Mouse (Mus musculus) erythroid progenitor cell, adult 5-6 weeks (primary cell): ENCODE results near the gene Orc1. TPM values are rescaled to one million over a fixed set of nuclear protein-coding genes. Genes with fewer than 3 reads are reported as not detected.

ENCODE experiments used
- ATAC-seq: replicated peaks from 2 replicates; pipeline ENCODE4 v1.8.0; 2016; ENCODE audit warnings: moderate number of reproducible peaks, mild to moderate bottlenecking, moderate TSS enrichment, inconsistent platforms; ENCODE audit not compliant: poor library complexity, low FRiP score, severe bottlenecking
- total RNA-seq, 2 experiments: library from RNA; stranded (forward) in 1 of 2; stranded (reverse) in 1 of 2; fragments of 150-400 nt in 1 of 2; fragments of 186-747, 209-891 nt in 1 of 2; gene quantifications; 2 replicates each; pipeline versions ENCODE4 v1.2.3 to v1.2.4; 2015 to 2017; ENCODE audit warnings: low replicate concordance in 2 of 2

Gene Orc1
- total RNA-seq, 2 experiments from 2014 or later = 39.6 to 79.2 TPM

DNA sequence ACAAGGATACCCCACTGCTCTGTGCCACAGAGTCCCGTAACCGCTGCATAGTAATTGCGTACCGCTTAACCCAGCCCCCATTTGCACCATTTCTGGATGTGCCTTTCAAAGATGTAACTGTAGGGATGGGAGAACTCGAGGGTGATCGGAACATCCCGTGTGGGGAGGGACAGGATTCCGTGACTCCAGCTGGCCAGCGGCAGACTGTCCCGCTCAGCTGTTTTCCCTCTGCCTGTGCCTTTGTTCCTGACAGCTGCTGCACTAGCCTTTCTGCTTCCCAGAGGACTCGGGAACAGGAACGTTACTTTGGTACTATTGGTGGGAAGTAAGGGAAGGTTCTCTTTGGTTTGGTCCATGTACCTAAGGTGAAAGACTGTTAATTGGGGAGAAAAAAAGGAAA lies 54.5 kb downstream of the Orc1 start:
- no peak for ATAC-seq

DNA sequence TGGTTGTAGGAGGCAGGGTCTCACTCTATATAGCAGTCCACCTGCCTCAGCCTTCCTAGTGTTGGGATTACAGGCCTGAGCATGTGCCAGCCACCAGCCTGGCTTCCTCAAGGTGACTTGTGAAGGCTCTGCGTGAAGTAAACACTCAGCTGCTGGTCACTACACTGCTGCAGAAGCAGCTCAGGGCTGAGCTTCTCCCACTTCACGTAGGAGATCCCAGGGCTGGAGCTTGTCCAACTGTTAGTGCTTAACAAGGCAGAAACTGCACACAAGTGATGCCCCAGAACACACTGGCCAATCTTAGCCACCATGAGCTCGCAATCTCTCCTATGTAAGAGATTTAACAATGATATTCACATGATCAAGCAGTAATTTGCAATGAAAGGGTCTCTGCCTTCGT lies 55.5 kb downstream of the Orc1 start:
- ATAC-seq = no peak

DNA sequence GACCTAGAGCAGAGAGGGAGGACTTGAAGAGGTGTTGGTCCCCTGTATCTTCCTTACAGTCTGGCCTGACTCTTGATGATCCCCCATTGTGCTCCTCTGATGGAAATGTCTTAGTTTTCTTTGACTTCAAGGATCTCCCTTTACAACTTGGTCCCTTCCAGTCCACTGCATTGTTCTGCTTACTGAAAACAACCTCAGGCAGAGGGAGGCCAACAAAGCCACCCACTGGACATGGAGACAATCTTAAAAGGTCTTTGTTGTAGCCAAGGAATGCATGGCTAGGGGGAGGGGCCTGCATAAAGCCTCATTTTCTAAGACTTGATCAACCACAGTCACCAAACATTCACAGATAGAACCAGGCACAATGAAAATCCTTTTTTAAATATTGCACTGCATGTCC lies 55.9 kb downstream of the Orc1 start:
- ATAC-seq = no peak

DNA sequence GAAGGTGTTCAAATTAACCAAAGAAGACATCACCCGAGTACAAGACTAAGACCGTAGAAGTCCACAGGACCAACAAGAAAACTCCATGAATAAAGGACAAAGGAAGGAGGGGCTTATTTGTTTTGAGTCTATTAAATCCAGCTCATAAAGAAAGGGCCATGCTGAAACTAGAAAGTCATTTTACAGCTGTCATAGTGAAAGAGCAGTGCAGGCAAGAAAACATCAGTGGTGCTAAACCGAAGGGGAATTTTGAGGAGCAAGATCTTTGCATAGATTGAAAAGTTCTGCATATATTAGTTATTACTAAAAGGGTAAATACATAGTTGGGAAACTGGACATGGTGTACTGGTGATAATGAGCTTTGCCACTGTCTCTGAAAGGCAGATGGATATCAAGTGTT lies 58.5 kb downstream of the Orc1 start:
- ATAC-seq = no peak

DNA sequence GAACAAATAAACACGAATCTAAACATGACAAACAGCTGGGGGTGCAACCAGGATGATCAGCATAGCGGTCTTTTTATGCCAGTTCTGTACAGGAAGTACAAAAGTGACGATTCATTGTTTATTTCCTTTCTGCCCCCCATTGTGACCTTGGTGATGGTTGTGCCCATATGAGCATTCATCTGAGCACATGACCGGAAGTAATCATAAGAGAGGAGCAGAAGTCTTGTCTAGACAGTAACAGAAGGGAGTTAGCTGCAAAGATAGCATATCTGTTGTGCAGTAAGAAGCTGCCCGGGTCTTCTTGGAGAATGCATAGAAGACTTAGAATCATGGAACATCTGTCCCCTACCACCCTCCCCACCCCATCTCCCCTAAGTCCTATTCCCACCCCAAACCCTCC lies 59.5 kb downstream of the Orc1 start:
- ATAC-seq = no peak

- no peak for ATAC-seq
Measured at GRCm38 (mm10) chr4:108664407-108664806, 85.2 kb downstream of the Orc1 start.

Other genes starting within 250 kb of the Orc1 start
- not detected in 2 replicates for gene Shisal2a, start 196.1 kb upstream of the Orc1 start, total RNA-seq (2015; ENCODE audit: low replicate concordance)
- gene Shisal2a, start 196.1 kb upstream of the Orc1 start, total RNA-seq (2017; ENCODE audit: low replicate concordance) = not detected in 2 replicates
- gene Gpx7, start 172.5 kb upstream of the Orc1 start, total RNA-seq (2015; ENCODE audit: low replicate concordance) = not detected in 2 replicates
- not detected in 2 replicates for gene Gpx7, start 172.5 kb upstream of the Orc1 start, total RNA-seq (2017; ENCODE audit: low replicate concordance)
- gene Tut4, start 120.0 kb upstream of the Orc1 start, total RNA-seq (2015; ENCODE audit: low replicate concordance) = 61.2 and 64.5 TPM in 2 replicates
- 16.7 and 17.2 TPM in 2 replicates for gene Tut4, start 120.0 kb upstream of the Orc1 start, total RNA-seq (2017; ENCODE audit: low replicate concordance)
- gene Prpf38a, start 87 bp upstream of the Orc1 start, total RNA-seq (2015; ENCODE audit: low replicate concordance) = 37.8 and 43.2 TPM in 2 replicates
- 55.5 and 62.9 TPM in 2 replicates for gene Prpf38a, start 87 bp upstream of the Orc1 start, total RNA-seq (2017; ENCODE audit: low replicate concordance)
- gene Cc2d1b, start 40.5 kb downstream of the Orc1 start, total RNA-seq (2015; ENCODE audit: low replicate concordance) = 1.3 and 6.8 TPM in 2 replicates
- 13.6 and 21.1 TPM in 2 replicates for gene Cc2d1b, start 40.5 kb downstream of the Orc1 start, total RNA-seq (2017; ENCODE audit: low replicate concordance)
- gene 3110021N24Rik, start 140.2 kb downstream of the Orc1 start, total RNA-seq (2015; ENCODE audit: low replicate concordance) = not detected in 2 replicates
- not detected in 2 replicates for gene 3110021N24Rik, start 140.2 kb downstream of the Orc1 start, total RNA-seq (2017; ENCODE audit: low replicate concordance)
- 1.8 TPM in 1 of 2 replicates, not detected in the other for gene Zfyve9, start 201.4 kb downstream of the Orc1 start, total RNA-seq (2015; ENCODE audit: low replicate concordance)
- gene Zfyve9, start 201.4 kb downstream of the Orc1 start, total RNA-seq (2017; ENCODE audit: low replicate concordance) = 0.08 and 1.2 TPM in 2 replicates